Mouse (Mus musculus) colon, adult 2 months (tissue): Measurements from ENCODE around the gene Fam161b. TPM values are rescaled to one million over a fixed set of nuclear protein-coding genes. Genes with fewer than 3 reads are reported as not detected.

ENCODE experiments used
- polyA plus RNA-seq: library from polyadenylated mRNA; depleted of rRNA; stranded (reverse); fragments of >200 nt; gene quantifications from 2 replicates; pipeline ENCODE4 v1.2.3, GENCODE M21; 2012; rRNA removed

Gene Fam161b
- polyA plus RNA-seq: 0.92 and 1.4 TPM in 2 replicates

DNA sequence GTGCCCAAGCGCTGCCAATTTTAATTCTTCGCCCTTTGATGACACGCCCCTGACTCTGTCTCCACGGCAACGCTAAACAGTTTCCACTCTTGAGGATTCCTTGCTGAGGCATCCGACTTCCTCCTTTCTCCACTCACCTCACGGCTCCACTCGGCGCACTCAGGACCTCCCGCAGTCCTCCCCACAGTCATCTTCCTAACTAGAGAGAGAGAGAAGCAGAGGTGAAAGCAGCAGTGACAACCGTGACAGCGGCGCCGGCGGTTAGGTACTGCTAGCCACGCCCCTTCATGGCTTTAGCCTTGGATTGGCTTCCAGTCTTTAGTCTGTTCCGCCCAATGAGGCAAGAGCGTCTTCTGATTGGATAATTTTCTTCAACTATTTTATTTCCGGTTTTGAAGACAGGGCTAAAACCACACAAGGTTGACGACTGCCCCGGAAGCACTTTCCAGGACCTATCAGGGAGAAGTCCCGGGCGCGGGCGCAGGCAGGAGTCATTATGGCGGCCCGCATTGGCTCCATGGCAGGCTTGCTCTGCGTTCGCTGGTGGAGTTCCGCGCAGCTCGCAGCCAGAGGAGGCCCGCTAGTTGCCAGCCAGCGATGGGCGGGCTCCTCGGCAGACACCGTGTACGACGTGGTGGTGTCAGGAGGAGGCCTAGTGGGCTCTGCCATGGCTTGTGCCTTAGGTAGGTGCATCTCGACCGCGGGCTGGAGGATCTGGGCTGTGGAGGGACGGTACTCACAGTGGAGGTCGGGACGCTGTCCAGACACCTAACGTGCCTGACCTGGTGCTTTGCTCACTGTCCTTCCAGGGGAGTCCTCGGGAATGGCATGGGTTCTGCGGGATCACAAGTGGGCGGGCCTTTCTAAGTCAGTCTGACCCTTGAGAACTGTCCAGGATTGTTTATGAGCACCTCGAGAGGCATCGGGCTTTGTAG lies at the start of gene Fam161b, which contains the start of gene Coq6:
Gene Fam161b, minus strand, starts transcription at position 279 of the 935 bp plus-strand sequence.
Gene Coq6, plus strand, starts transcription at position 103 of the 935 bp plus-strand sequence.

DNA sequence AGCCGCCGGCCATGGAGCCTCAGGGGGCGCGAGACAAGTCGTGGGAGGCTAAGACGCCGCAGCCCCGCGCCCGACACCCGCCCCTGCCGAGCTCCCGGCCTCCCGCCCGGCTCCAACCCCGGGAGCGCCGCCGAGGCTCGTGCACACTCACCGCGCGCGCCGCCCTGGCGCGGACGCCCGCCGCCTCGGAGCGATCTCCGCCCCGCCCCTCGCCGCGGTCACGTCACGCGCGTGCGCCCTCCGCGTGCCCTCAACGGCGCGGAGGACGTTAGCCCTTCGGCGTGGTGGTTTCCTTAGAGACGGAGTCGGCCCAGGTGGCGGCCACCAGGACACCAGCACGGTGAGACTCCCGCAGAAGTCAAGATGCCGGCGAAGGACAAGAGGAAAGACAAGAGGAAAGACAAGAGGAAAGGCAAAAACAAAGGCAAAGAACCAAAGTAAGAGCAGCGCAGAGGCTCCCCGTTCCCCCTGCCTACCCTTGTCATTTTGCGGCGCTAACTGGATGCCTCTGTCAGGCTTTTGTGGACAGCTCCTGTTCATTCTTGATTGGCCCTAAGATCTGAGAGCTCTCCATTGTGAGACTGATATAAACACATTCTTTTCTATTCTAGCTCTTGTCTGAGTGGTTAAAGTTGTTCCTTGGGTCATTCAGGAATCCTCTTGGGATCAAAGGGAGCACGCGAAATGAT lies 47.3 kb upstream of the Fam161b start, which contains the start of the genes Entpd5 and Bbof1:
Gene Entpd5, minus strand, starts transcription at position 211 of the 689 bp plus-strand sequence.
Gene Bbof1, plus strand, starts transcription at position 253 of the 689 bp plus-strand sequence.

DNA sequence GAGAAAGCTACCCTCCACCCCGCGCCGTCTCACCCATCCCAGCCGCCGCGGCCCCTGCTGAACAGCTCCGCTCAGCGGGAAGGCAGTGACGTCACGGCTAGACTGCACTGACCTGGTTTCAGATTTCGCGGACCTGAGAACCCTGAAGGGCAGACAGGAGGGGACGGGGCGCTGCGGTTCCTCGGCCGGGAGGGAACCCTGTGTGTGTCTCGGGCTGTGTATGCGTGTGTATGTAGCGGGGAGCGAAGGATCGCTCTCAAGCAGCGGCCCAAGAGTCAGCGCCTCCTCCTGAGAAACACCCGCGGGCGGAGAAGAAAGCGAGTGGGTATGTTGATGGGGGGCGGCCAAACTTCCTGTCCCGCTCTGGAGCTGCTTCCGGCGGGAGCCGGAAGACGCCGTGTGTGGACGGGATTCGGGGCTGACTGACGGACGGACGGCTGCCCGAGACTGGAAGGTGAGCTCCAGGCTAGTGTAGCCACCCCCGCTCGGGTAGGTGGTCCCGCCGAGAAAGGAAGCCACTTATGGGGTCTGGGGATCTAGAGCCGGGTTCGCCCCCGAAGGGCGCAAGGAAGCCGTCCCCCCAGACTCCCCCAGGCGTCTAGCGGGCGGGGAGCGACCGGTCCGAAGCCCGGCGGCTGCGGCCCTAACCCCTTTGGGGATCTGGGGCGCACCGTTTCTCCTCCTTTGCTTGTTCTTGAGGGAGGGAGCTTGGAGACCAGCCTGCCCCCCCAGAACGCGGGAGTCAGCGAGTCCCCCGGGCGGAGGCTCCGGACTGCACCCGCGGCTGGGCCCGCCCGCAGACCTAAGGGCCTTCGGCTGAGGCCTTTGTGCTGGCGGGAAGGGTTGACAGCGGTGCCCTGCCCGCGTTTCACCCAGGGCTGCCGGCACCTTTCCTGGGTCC lies 44.7 kb downstream of the Fam161b start, which contains the start of gene Zfp410:
Gene Zfp410, plus strand, starts transcription at position 132 of the 901 bp plus-strand sequence.

Other genes with a start within 250 kb of the Fam161b start
- 0.97 and 1.4 TPM in 2 replicates for gene Dnal1, start 247.5 kb downstream of the Fam161b start, polyA plus RNA-seq
- gene Pnma1, start 213.3 kb downstream of the Fam161b start, polyA plus RNA-seq: 0.17 and 0.23 TPM in 2 replicates
- gene Elmsan1, start 143.0 kb downstream of the Fam161b start, polyA plus RNA-seq: 16.2 and 18.4 TPM in 2 replicates
- 6.3 and 7.1 TPM in 2 replicates for gene Ptgr2, start 76.6 kb downstream of the Fam161b start, polyA plus RNA-seq
- gene Zfp410, start 45.0 kb downstream of the Fam161b start, polyA plus RNA-seq: 12.9 and 14.4 TPM in 2 replicates
- gene Coq6, start 176 bp downstream of the Fam161b start, polyA plus RNA-seq: 36.0 and 42.9 TPM in 2 replicates
- 26.7 and 27.6 TPM in 2 replicates for gene Entpd5, start 47.2 kb upstream of the Fam161b start, polyA plus RNA-seq
- 0.08 TPM in 1 of 2 replicates, not detected in the other for gene Bbof1, start 47.2 kb upstream of the Fam161b start, polyA plus RNA-seq
- 3.1 and 3.3 TPM in 2 replicates for gene Rnf113a2, start 55.4 kb upstream of the Fam161b start, polyA plus RNA-seq
- gene Aldh6a1, start 89.2 kb upstream of the Fam161b start, polyA plus RNA-seq: 5.4 and 5.7 TPM in 2 replicates
- gene Lin52, start 89.6 kb upstream of the Fam161b start, polyA plus RNA-seq: 4.9 TPM in 2 replicates
- gene Vsx2, start 207.9 kb upstream of the Fam161b start, polyA plus RNA-seq: not detected in 2 replicates